Mouse (Mus musculus) erythroblast, adult 5-6 weeks (primary cell): ENCODE results near the gene Medag. TPM values are rescaled to one million over a fixed set of nuclear protein-coding genes. Genes with fewer than 3 reads are reported as not detected.

Experiments
- ATAC-seq: replicated peaks from 2 replicates; pipeline ENCODE4 v1.8.0; 2016; ENCODE audit warnings: moderate number of reproducible peaks, mild to moderate bottlenecking, moderate TSS enrichment, inconsistent platforms; ENCODE audit not compliant: poor library complexity, low FRiP score, severe bottlenecking
- total RNA-seq, 2 experiments: library from RNA; stranded (forward) in 1 of 2; stranded (reverse) in 1 of 2; fragments of 150-400 nt in 1 of 2; fragments of 200-764, 138-1000 nt in 1 of 2; gene quantifications; 2 replicates each; pipeline versions ENCODE4 v1.2.3 to v1.2.4; 2015 to 2017; ENCODE audit warnings: low replicate concordance in 2 of 2

Gene Medag
- total RNA-seq, 2 experiments from 2014 or later = not detected

DNA sequence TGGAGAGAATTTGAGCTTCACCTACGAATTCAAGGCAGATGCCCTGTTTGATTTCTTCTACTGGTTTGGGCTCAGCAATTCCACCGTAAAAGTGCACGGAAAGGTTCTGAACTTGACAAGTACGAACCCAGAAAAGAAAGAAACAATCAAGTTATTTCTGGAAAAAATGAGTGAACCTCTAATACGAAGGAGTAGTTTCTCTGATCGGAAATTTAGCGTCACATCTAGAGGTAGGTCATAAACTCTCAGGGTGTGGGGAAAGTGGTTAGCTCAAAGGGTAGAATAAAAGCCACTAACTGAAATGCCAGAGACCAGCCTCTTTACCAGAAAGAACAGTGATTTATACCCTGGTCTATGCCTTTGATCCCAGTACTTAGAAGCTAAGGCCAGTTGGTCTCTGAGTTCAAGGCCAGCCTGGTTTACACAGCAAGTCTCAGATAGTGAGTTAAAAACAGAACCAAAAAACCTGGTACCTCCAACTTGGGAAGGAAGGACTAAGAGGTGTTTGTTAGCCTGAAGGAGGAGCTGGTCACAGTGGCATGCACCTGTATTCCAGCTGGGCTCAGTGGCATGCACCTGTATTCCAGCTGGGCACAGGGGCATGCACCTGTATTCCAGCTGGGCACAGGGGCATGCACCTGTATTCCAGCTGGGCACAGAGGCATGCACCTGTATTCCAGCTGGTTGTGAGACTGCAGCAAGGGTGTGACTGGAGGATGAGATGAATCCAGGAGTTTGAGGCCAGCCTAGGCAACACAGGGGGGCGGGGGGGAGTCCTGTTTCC, 15.9 kb downstream of the Medag start:
- ATAC-seq = no peak

DNA sequence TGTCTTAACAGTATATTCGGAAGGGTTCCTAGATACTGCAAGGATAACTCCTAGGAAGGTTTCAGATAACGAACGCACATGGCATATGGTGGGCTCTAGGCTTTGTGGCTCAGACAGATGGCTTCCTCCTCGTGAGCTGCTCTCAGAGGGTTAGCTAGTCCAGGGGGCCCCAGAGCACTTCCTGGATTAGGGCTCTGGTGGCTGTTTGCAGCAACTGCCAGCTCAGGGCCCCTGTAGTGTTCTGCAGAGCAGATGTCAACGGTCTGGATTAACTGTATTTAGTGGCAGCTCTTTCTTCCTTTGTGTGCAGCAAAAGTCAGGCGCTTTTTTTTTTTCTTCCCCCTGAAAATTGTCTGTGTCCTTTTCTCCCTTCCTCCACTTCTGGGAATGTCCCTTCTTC, 16.8 kb downstream of the Medag start:
- ATAC-seq = no peak

DNA sequence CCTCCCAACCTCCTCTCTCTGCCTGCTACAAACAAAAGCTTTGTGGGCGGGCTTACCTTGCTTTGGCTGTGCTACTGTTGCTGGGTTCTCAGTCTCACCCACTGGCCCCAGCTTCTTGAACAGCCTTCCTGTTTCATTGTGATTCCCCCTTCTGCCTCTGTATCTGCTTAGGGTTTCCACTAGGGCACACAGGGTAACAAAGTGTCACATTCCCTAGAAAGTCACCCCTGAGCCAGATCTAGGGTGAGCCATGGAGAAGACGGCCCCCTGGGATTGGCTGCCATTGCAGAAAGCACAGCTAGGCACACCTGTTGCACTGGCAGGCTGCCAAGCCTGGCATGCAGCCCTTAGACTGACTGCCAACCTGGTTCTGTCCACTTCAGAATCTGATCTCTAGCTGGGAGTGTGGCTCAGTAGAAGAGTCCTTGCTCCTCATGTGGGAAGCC, 17.3 kb downstream of the Medag start:
- no peak for ATAC-seq

DNA sequence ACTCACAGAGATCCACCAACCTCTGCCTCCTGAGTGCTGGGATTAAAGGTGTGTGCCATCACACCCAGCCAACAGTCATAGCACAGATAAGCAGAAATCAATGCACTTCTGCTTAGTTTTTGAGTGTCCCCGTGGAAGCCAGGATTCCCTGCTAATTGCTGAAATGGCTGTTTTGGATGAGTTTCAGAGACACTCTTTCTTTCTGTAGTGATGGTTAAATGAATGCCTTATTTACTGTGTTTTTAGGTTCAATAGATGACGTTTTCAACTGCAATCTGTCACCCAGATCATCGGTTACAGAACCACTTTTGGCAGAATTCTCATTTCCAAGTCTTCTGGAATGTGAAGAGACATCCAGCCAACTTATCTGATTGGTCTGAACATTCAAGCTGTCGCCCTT, 18.0 kb downstream of the Medag start:
- no peak for ATAC-seq

DNA sequence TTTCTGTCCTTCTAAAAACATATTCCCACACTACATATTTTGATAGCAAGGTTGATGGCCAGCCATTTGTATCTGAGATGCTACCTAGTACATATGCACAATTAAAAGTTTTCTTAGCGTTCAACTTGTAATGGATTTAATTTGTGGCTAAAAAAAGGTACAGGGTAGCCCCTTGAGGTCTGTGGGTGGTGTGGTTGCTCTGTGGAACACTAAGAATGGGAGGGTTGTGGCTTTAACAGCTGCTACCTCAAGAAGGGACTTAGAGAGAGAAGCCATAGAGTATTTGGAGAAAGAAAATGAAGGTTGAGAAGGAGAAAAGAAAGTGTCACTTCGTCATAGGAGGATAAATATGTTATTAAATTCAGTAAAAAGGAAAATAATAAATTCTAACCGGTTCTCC, 19.4 kb downstream of the Medag start:
- no peak for ATAC-seq

DNA sequence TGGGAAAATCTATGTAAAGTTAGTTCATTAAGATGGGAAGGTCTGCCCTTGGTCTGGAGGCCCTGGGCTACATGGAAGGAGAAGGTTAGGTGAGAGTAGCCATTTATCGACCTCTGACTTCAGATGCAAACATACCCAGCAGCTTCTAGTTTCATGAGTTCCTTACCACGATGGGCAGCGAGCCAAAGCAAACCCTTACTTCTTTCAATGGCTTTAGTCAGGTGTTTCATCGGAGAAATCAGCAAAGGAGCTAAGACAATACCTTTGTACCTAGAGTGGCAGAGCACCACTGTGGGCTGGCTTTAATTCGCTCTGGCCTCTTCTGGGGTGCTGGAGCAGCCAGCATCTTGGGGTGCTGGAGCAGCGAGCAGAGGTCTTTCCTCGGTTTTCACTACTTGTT, 22.1 kb downstream of the Medag start:
- no peak for ATAC-seq

DNA sequence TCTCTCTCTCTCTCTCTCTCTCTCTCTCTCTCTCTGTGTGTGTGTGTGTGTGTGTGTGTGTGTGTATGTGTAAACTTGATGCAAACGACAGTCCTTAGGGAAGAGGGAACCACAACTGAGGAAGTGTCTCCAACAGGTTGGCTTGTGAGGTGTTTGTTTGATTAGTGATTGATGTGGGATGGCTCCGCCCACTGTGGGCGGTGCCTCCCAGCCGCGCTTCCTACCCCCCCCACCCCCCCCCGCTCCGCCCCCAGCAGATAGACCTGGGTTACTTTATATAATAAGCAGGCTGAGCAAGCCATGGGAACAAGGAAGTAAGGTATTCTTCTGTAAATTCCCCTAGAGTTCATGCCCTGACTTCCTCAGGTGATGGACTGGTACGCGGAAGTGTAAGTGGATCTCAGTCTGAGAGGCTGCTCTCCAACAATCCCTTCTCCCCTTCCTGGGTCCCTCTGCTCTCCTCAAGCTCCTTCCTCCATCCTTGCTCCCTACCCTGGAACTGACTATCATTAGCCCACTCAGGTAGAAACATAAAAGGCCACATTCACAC, 22.7 kb downstream of the Medag start:
- no peak for ATAC-seq

DNA sequence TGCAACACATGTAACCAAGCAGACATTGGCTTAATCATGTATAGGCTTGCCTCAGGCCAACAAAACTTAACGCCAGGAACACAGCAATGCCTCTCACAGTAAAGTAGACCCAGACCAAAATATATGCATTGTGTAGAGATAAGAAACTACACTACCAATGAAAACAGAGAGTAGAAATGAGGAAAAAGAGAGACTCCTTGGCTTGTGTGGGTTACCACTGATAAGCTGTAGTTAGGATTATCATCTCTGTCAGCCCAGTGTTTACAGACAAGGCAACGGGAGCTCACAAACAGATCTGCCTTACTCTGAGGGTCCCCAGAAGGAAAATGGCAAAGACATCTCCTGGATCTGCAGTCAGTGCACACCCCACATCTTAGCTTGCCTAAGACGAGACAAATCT, 25.0 kb downstream of the Medag start:
- ATAC-seq = no peak

DNA sequence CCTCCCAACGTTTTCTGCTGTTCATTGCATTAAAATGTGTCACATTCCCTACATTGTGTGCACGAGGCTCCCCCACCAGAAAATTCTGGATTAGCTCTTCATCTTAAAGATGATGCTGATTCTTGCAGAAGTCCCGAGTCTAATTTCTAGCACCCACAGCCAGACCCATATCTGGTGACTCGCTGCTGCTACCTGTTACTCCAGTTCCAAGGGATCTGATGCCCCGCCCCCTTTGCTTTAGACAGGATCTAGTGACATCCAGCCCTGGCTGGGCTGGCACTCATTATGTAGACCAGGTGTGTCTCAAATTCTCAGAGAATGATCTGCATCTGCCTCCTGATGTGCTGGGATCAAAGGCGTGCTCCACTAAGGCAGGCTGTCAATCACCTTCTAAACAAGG, 25.6 kb downstream of the Medag start:
- ATAC-seq = no peak

DNA sequence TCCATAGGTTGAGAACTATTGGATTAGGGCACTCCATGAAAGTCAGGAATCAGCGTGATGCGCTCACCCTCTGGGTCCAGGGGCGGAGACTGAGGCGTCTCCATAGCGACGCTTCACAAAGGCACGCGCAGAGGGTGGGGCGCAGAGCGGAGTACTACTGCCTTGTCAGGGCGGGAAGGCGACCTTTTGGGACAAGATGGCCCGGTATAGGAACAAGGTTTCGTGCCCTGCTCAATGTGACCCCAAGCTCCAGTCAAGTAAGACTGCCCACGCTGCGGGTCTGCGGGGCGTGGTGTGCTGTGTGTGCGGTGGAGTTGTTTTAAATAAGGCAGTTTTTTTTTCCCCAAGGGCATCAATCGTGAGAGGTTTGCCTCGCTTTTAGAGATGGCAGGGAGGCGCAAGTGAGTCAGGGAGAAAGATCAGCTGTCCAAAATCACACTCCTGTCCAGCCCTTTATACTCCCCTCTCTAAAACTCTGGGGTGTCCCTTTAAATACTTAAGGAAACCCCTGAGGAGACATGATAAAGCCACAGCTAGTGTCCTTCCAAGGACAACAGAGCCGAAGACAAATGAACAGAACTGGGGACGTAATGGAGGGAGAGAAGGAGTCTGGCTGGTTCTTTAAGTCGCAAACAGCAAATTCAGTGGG, 28.1 kb downstream of the Medag start, which contains the start of gene Tex26:
Gene Tex26, plus strand, starts transcription at position 130 of the 649 bp plus-strand sequence.
- ATAC-seq = no peak

DNA sequence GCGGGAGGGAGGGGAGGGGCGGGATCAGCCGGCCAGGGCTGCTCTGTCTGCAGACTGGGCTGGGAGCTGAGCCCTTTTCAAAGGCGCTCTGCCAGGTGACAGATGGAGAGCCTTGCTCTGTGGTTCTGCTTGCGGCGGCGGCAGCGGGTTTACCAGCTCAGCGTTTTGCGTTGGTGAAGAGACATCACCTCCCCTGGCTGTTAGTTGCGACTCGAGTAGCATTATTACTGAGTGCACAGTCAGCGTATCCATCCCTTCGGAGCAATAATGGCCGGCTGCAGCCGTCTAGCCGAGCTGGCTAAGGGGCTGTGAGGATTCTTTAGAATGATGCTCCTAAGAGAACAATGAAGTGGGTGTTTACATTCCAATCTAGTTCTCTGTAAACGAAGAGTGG, 28.6 kb downstream of the Medag start:
- ATAC-seq = no peak

DNA sequence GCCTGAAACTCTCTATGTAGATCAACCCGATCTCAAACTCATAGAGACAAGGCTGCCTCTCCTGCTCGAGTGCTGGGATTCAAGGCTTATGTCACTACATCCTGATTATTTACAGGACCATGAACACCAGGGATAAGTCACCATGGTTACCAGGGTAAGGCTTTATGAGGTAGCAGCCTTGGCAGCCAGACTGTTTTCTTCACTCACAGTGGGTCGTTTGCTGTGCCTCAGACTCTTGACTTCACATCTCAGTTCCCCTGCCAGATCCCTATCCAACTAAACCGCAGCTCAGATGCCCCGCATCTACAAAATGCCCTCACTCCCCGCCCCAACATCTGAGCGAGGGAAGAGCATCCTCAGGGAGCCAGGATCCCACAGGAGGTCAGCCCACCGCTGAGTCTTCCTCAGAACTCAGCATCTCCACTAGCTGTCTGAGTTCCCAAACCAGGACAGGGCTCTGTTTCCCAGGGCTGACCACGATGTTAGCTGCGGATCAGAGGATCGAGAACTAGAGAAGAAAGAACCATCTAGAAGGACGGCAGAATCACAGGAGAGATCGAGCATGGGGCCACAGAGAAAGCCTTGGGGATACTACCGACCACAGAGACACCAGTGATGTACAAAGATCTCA, 30.2 kb downstream of the Medag start:
- no peak for ATAC-seq

DNA sequence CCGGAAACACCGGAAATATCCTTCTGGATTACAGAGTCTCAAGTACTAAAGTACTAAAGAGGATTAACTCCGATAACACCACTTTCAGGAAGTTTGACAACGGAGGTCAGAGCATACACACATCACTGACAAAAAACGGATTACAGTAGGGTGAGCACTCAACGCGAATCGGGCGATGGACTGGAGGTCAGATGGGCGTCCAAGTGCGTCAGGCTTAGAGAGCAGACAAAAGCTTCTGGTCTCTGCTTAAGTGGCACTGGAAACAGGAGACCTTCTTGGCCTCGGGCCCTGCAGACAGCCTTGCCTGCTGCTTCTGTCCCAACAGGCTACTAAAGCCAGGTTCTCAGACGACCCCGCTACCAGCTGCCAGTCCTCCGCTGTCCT, 30.7 kb downstream of the Medag start:
- no peak for ATAC-seq

DNA sequence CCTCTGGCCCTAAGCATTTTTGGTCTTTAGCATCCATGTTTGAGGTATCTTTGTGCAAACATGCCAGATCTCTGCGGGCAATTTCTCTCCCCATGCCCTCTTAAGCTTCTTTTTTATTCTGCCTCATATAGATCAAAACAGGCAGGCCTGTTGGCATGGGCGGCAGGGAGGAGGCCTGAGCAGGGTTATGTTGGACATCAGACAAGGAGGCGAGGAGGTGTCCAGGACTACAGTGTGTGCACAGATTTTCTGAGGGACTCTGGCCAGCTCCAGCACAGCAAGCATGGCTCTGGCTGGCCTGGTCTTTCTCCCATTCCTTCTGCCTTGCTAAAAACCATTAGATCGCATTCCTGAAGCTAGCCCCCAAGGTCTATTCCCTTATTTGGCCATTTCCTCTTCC, 32.9 kb downstream of the Medag start:
- ATAC-seq = no peak

DNA sequence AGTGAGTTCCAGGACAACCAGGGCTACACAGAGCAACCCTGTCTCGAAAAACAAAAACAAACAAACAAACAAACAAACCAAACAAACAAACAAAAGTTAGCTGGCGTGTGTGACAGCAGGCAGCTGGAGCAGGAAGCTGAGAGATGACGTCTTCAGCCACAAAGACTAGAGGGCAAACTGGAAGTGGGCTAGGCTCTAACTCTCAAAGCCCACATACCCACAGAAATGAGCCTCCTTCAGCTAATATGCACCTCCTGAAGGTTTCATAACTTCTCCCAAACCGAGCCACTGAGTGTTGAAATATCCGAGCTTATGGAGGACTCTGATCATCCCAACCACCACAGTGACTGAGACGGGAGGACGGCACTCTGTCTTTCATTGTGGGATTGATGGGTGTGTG, 34.9 kb downstream of the Medag start:
- ATAC-seq = no peak

DNA sequence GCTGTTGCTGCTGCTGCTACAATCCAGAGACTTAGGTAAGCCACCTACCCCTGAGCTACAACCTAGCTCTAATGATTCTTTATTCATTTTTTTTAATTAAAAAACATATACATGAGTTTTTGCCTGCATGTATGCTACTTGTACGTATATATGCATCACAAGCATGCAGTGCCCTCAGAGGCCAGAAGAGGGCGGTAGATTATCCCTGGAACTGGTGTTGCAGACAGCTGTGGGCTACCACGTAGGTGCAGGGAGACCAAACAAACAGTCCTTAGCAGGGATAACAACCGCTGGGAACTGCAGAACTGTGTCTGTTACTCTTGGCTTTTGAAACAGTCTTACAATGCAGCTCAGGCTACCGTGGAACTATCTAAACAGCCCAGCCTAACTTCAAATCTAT, 36.2 kb downstream of the Medag start:
- ATAC-seq = no peak

DNA sequence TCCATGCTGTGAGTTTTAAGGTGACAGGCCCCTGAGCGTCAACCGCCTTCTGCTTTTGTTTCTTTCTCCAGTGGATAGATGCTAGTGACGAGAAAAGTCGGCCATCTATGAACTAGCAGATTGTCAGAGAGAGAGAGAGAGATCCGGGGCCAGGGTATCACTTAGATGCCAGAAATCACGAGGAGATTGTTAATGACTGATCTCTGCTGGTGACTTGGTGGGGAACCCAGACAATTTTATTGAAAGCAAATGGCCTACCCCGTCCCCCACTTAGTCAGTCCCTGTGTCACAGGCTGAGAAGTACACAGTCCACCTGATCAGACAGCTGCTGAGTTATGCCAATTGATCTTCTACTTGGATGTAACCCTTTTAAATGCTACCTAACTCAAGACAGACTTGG, 37.9 kb downstream of the Medag start:
- ATAC-seq = no peak

DNA sequence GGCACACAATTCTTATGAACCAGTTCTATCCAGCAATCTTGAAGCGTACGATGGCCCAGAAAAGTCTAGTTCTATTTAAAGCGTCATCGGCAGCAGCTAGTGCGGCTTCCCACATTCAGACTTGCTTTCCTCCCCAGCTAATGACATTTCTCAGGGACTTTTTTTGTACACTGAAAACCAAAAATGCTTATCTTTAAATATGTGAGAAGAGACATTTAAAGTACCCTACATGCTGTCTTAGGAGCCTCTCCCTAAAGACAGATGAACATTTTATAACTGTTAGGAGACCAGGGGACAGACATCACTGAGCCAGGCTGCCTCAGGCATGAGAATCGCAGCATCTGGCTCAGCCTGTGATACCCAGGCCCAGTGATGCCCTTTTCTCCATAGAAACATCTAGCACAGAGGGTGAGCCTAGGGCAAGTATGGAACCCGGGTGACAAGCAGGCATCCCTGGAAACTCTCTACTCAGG, 39.7 kb downstream of the Medag start:
- no peak for ATAC-seq

DNA sequence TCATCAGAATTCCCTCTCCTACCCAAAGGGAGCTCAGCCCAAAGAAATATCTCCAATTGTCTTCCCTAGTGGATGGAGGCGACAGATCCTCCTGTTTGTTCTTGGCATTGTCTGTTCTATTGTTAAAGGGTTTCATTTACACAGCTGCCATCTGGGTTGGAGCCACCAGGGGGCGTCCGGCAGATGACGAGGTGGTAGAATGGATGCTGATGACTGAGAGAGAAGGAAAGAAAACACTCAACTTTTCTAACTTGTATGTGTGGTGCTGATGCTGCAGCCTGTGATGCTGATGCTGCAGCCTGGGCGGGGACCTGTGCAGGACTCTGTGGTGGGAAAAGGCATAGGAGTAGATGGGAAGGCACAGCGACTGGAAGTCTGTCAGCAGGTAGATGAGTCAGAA, 42.7 kb downstream of the Medag start:
- 0 out of 2 replicates have a peak, but pooled peaks have one; percentile 49 for ATAC-seq

DNA sequence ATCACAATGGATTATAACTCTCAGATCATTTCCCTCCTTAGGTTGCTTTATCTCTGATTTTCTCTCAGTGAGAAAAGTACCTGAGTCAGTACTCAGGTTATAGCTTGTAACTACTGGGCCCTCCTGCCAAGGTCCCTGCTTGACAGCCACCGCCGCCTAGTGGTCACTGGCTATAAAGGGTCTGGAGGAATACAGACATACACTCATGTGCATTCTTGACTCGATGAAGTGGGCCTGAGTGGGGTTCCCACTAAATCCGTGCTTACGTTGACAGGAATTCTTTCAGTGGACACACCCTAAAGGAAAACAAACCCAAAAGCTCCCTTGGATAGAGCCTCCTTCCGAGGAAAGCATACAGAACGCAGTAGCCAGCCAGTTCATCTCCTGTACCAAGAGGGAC, 45.0 kb downstream of the Medag start:
- no peak for ATAC-seq

DNA sequence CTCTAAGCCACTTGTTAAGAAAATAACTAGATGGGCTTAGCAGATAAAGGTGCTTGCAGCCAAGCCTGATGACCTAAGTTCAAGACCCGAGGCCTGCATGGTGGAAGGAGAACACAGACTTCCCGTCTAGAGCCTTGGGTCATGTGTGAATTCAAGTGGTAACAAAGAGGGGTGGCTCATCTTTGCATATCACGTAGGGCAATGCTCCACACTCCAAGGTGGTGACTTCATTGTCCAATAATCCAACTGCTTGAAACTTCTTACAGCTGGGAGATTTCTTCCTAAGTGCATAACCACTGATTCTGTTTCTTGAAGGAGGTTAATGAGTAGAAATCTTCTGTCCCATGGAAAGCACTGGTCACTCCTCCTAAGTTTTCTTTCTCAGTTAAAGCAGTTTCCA, 50.5 kb downstream of the Medag start:
- no peak for ATAC-seq
